Mouse (Mus musculus) liver, postnatal 0 days (tissue): ENCODE results near the gene Tex52.

Experiments used
- CTCF ChIP-seq: sonication (generic); IDR thresholded peaks from 2 replicates; pipeline ENCODE4 v1.5.1; 2016; ENCODE audit warnings: antibody characterized with exemption, low read depth
- EP300 ChIP-seq: IDR thresholded peaks from 2 replicates; pipeline ENCODE4 v1.6.1; 2016; ENCODE audit warnings: antibody characterized with exemption, low read depth, mild to moderate bottlenecking

- no peak for TF ChIP-seq CTCF
- TF ChIP-seq EP300: no peak
Measured at GRCm38 (mm10) chr6:128408544-128409125, 33.4 kb downstream of the Tex52 start.
